Mouse (Mus musculus) hindbrain, embryonic 16.5 days (tissue): ENCODE measurements at regions not wholly inside any gene's neighbourhood (a gene's known extent, or its start where the extent isn't known, plus 50 kb on each side); places are given as distances from the start of the nearest gene placed in this dataset.

Experiments
- ATAC-seq: fragments of 200-750 bp; cut with Nextera tagmentation; 2 replicates; pipeline ENCODE4 v1.8.0; 2017; ENCODE audit warnings: moderate TSS enrichment, moderate library complexity
- H3K27ac ChIP-seq: fragments of 300-500 bp; sonication (generic); 2 replicates; pipeline ENCODE4 v1.5.1; 2014; ENCODE audit warnings: low read depth, mild to moderate bottlenecking, control low read depth, low read length, moderate library complexity
- H3K27me3 ChIP-seq: fragments of 300-500 bp; sonication (generic); replicated peaks from 2 replicates; pipeline ENCODE4 v1.6.1; 2014; ENCODE audit warnings: low read length; ENCODE audit not compliant: control insufficient read depth, insufficient read depth
- H3K36me3 ChIP-seq: fragments of 300-500 bp; sonication (generic); 2 replicates; pipeline ENCODE4 v1.6.1; 2014; ENCODE audit warnings: mild to moderate bottlenecking, low read length, moderate library complexity, mixed read lengths; ENCODE audit not compliant: control insufficient read depth, insufficient read depth
- H3K4me1 ChIP-seq: fragments of 300-500 bp; sonication (generic); 2 replicates; pipeline ENCODE4 v1.6.1; 2014; ENCODE audit warnings: low read depth, low read length; ENCODE audit not compliant: control insufficient read depth, insufficient read depth
- H3K4me2 ChIP-seq: fragments of 300-500 bp; sonication (generic); 2 replicates; pipeline ENCODE4 v1.6.1; 2014; ENCODE audit warnings: mild to moderate bottlenecking, low read length, control low read depth, moderate library complexity
- H3K4me3 ChIP-seq: fragments of 300-500 bp; sonication (generic); 2 replicates; pipeline ENCODE4 v1.5.1; 2014; ENCODE audit warnings: mild to moderate bottlenecking, low read length, control low read depth, moderate library complexity
- H3K9ac ChIP-seq: fragments of 300-500 bp; sonication (generic); 2 replicates; pipeline ENCODE4 v1.6.1; 2014; ENCODE audit warnings: low read depth, mild to moderate bottlenecking, control low read depth, low read length, moderate library complexity
- H3K9me3 ChIP-seq: fragments of 300-500 bp; sonication (generic); 2 replicates; pipeline ENCODE4 v1.6.1; 2014; ENCODE audit warnings: mild to moderate bottlenecking, low read length, moderate library complexity; ENCODE audit not compliant: control insufficient read depth
- WGBS: fragments of 180-500 bp; shearing (Covaris S2); extraction: QIAGEN DNeasy Blood & Tissue Kit; methylation state at CpG from one replicate; pipeline ENCODE4 v1.1.7; 2014; 5-methylcytosine and 5-hydroxymethylcytosine counted together

GRCm38 (mm10) chr19:15047896-15048295, 450.0 kb upstream of the Tle4 start:
- 57% methylated on average over 2 of the region's 2 CpGs for WGBS
- Histone ChIP-seq H3K4me3 (no peak overlapping the region), H3K36me3 (no peaks in the 10 kb centered on the region), H3K4me1 (no peaks in the 10 kb centered on the region), H3K9me3 (no peaks in the 10 kb centered on the region), H3K9ac (no peak overlapping the region), H3K4me2 (no peak overlapping the region), H3K27me3 (0 out of 2 replicates have a peak, but pooled peaks cover 2% of the 10 kb centered on the region), H3K27ac (no peak overlapping the region)
- ATAC-seq: no peak

GRCm38 (mm10) chr19:15047306-15047868, 449.5 kb upstream of the Tle4 start:
- Histone ChIP-seq H3K9me3 (no peaks in the 10 kb centered on the region), H3K36me3 (no peaks in the 10 kb centered on the region), H3K4me3 (no peak overlapping the region), H3K4me2 (no peak overlapping the region), H3K27me3 (0 out of 2 replicates have a peak, but pooled peaks cover 2% of the 10 kb centered on the region), H3K4me1 (no peaks in the 10 kb centered on the region), H3K27ac (no peak overlapping the region), H3K9ac (no peak overlapping the region)
- no peak for ATAC-seq
- 86% methylated on average over 4 of the region's 4 CpGs for WGBS

GRCm38 (mm10) chr19:15035554-15035953, 437.7 kb upstream of the Tle4 start:
- WGBS: 10% methylated on average over 3 of the region's 3 CpGs
- peaks cover 2% of the 10 kb centered on the region for H3K27me3 ChIP-seq
- ATAC-seq: peak; percentile 68; the same call in 1 of the 2 replicates
- H3K36me3 ChIP-seq: no peaks in the 10 kb centered on the region
- no peaks in the 10 kb centered on the region for H3K4me1 ChIP-seq
- no peak overlapping the region for H3K27ac ChIP-seq
- H3K4me3 ChIP-seq: no peak overlapping the region
- no peaks in the 10 kb centered on the region for H3K9me3 ChIP-seq
- no peak overlapping the region for H3K9ac ChIP-seq
- H3K4me2 ChIP-seq: no peak overlapping the region

- 50% methylated on average over 8 of the region's 8 CpGs for WGBS
- no peaks in the 10 kb centered on the region for H3K36me3 ChIP-seq
- no peak for ATAC-seq
These were observed 436.1 kb upstream of the Tle4 start for GRCm38 (mm10) chr19:15033921-15034320.

GRCm38 (mm10) chr19:15033396-15033795, 435.5 kb upstream of the Tle4 start:
- Histone ChIP-seq H3K27ac (no peak overlapping the region), H3K4me2 (no peak overlapping the region), H3K4me1 (no peaks in the 10 kb centered on the region), H3K9ac (no peak overlapping the region), H3K36me3 (no peaks in the 10 kb centered on the region), H3K9me3 (no peaks in the 10 kb centered on the region), H3K27me3 (peaks cover 2% of the 10 kb centered on the region), H3K4me3 (no peak overlapping the region)
- no peak for ATAC-seq
- WGBS: 80% methylated on average over 5 of the region's 5 CpGs

More at GRCm38 (mm10) chr19:15033921-15034320, 436.1 kb upstream of the Tle4 start:
- H3K9me3 ChIP-seq: no peaks in the 10 kb centered on the region
- H3K4me2 ChIP-seq: no peak overlapping the region
- H3K27me3 ChIP-seq: peaks cover 2% of the 10 kb centered on the region
- H3K4me1 ChIP-seq: no peaks in the 10 kb centered on the region
- H3K27ac ChIP-seq: no peak overlapping the region
- no peak overlapping the region for H3K9ac ChIP-seq
- no peak overlapping the region for H3K4me3 ChIP-seq

- H3K4me3 ChIP-seq: no peak overlapping the region
- H3K9ac ChIP-seq: no peak overlapping the region
- H3K27ac ChIP-seq: no peak overlapping the region
- H3K9me3 ChIP-seq: no peaks in the 10 kb centered on the region
- H3K36me3 ChIP-seq: no peaks in the 10 kb centered on the region
- no peaks in the 10 kb centered on the region for H3K4me1 ChIP-seq
- H3K27me3 ChIP-seq: peaks cover 2% of the 10 kb centered on the region
- 86% methylated on average over 9 of the region's 9 CpGs for WGBS
- H3K4me2 ChIP-seq: no peak overlapping the region
- no peak for ATAC-seq
These were observed 434.6 kb upstream of the Tle4 start for GRCm38 (mm10) chr19:15032297-15032947.

- Histone ChIP-seq H3K4me1 (no peaks in the 10 kb centered on the region), H3K9ac (no peak overlapping the region)
- ATAC-seq: no peak
These were observed 433.6 kb upstream of the Tle4 start for GRCm38 (mm10) chr19:15031483-15031882.

GRCm38 (mm10) chr19:15003596-15003995, 405.7 kb upstream of the Tle4 start:
- no peaks in the 10 kb centered on the region for H3K4me1 ChIP-seq
- no peaks in the 10 kb centered on the region for H3K27me3 ChIP-seq
- 72% methylated on average over 3 of the region's 3 CpGs for WGBS
- no peak overlapping the region for H3K4me2 ChIP-seq
- no peak overlapping the region for H3K9ac ChIP-seq
- no peak overlapping the region for H3K4me3 ChIP-seq
- H3K27ac ChIP-seq: no peak overlapping the region
- ATAC-seq: no peak
- H3K36me3 ChIP-seq: no peaks in the 10 kb centered on the region
- H3K9me3 ChIP-seq: no peaks in the 10 kb centered on the region

More at GRCm38 (mm10) chr19:15031483-15031882, 433.6 kb upstream of the Tle4 start:
- Histone ChIP-seq H3K27ac (no peak overlapping the region), H3K4me2 (no peak overlapping the region), H3K9me3 (no peaks in the 10 kb centered on the region), H3K36me3 (no peaks in the 10 kb centered on the region), H3K27me3 (no peaks in the 10 kb centered on the region; the same call in 1 of the 2 replicates), H3K4me3 (no peak overlapping the region)

- Histone ChIP-seq H3K4me3 (no peak overlapping the region), H3K9ac (no peak overlapping the region), H3K4me1 (no peaks in the 10 kb centered on the region), H3K27me3 (no peaks in the 10 kb centered on the region), H3K9me3 (no peaks in the 10 kb centered on the region), H3K27ac (no peak overlapping the region), H3K36me3 (no peaks in the 10 kb centered on the region), H3K4me2 (no peak overlapping the region)
- 91% methylated on average over 2 of the region's 2 CpGs for WGBS
- no peak for ATAC-seq
These were observed 395.5 kb upstream of the Tle4 start for GRCm38 (mm10) chr19:14993344-14993743.
